Mouse (Mus musculus) limb, embryonic 12.5 days (tissue): ENCODE data around the gene Hes3. TPM values are rescaled to one million over a fixed set of nuclear protein-coding genes. Genes with fewer than 3 reads are reported as not detected.

ENCODE experiments used
- ATAC-seq: fragments of 200-750 bp; cut with Nextera tagmentation; 2 replicates; pipeline ENCODE4 v1.8.0; 2017; ENCODE audit warnings: low read depth, moderate TSS enrichment; ENCODE audit not compliant: insufficient number of reproducible peaks, insufficient read depth, low FRiP score, low TSS enrichment
- H3K27ac ChIP-seq: fragments of 300-500 bp; sonication (generic); 2 replicates; pipeline ENCODE4 v1.5.1; 2016; ENCODE audit warnings: mild to moderate bottlenecking, moderate library complexity
- H3K27me3 ChIP-seq: fragments of 300-500 bp; sonication (generic); 2 replicates; pipeline ENCODE4 v1.6.1; 2016; ENCODE audit warnings: mild to moderate bottlenecking, moderate library complexity
- H3K36me3 ChIP-seq: fragments of 300-500 bp; sonication (generic); 2 replicates; pipeline ENCODE4 v1.6.1; 2016; ENCODE audit warnings: mild to moderate bottlenecking, moderate library complexity
- H3K4me1 ChIP-seq: fragments of 300-500 bp; sonication (generic); replicated peaks from 2 replicates; pipeline ENCODE4 v1.6.1; 2016
- H3K4me2 ChIP-seq: fragments of 300-500 bp; sonication (generic); 2 replicates; pipeline ENCODE4 v1.6.1; 2016; ENCODE audit warnings: mild to moderate bottlenecking, moderate library complexity
- H3K4me3 ChIP-seq: fragments of 300-500 bp; sonication (generic); replicated peaks from 2 replicates; pipeline ENCODE4 v1.5.1; 2016; ENCODE audit warnings: mild to moderate bottlenecking
- H3K9ac ChIP-seq: fragments of 300-500 bp; sonication (generic); replicated peaks from 2 replicates; pipeline ENCODE4 v1.6.1; 2016; ENCODE audit warnings: mild to moderate bottlenecking, moderate library complexity
- H3K9me3 ChIP-seq: fragments of 300-500 bp; sonication (generic); 2 replicates; pipeline ENCODE4 v1.6.1; 2016; ENCODE audit warnings: mild to moderate bottlenecking, moderate library complexity
- WGBS: fragments of 180-500 bp; shearing (Covaris S2); methylation state at CpG from one replicate; pipeline ENCODE4 v1.1.7; 2016; 5-methylcytosine and 5-hydroxymethylcytosine counted together
- polyA plus RNA-seq: library from polyadenylated mRNA; unstranded; fragments of >200 nt; fragmentation: Nextera tagmentation; extraction: Ambion mirVana; gene quantifications from 2 replicates; pipeline ENCODE4 v1.2.1, GENCODE M21; 2016

Hes3 gene
- polyA plus RNA-seq, 1 experiment from 2014 or later = not detected

GRCm38 (mm10) chr4:152324641-152325562 is 33.4 kb upstream of the Hes3 start:
- peak overlapping the region; percentile 95; the same call in 1 of the 2 replicates for H3K9ac ChIP-seq
- WGBS = 60% methylated on average over 16 of the region's 16 CpGs
- peak overlapping the region; percentile 80 for H3K4me2 ChIP-seq
- no peak overlapping the region for H3K27ac ChIP-seq
- H3K4me1 ChIP-seq = peaks cover 13% of the 10 kb centered on the region
- ATAC-seq = peak; percentile 40
- peak overlapping the region; percentile 97 for H3K4me3 ChIP-seq
- no peaks in the 10 kb centered on the region for H3K9me3 ChIP-seq
- H3K36me3 ChIP-seq = peaks cover 26% of the 10 kb centered on the region
- H3K27me3 ChIP-seq = peaks cover 9% of the 10 kb centered on the region

- 46% methylated on average over 5 of the region's 5 CpGs for WGBS
These were observed 30.0 kb upstream of the Hes3 start for GRCm38 (mm10) chr4:152321464-152321863.

GRCm38 (mm10) chr4:152318517-152319234 is 27.2 kb upstream of the Hes3 start, which contains the start of gene Rnf207:
TSS of gene Rnf207 (minus strand) at chr4:152318993.
- H3K4me3 ChIP-seq = peak within 1 kb of the TSS; percentile 18
- no peaks in the 10 kb centered on the region for H3K36me3 ChIP-seq
- no peak for ATAC-seq
- WGBS = 5% methylated on average over 26 of the region's 26 CpGs
- no peaks in the 10 kb centered on the region for H3K9me3 ChIP-seq
- H3K27ac ChIP-seq = no peak within 1 kb of the TSS
- H3K9ac ChIP-seq = peak within 1 kb of the TSS; percentile 38; the same call in 1 of the 2 replicates
- H3K4me1 ChIP-seq = peaks cover 18% of the 10 kb centered on the region
- peaks cover 64% of the 10 kb centered on the region for H3K27me3 ChIP-seq
- H3K4me2 ChIP-seq = peak within 1 kb of the TSS; percentile 43

More at GRCm38 (mm10) chr4:152321464-152321863, 30.0 kb upstream of the Hes3 start:
- Histone ChIP-seq H3K27me3 (peaks cover 36% of the 10 kb centered on the region), H3K4me2 (no peak overlapping the region), H3K36me3 (no peaks in the 10 kb centered on the region), H3K9ac (no peak overlapping the region), H3K4me3 (no peak overlapping the region), H3K27ac (no peak overlapping the region), H3K9me3 (no peaks in the 10 kb centered on the region), H3K4me1 (peaks cover 4% of the 10 kb centered on the region; the same call in 1 of the 2 replicates)
- no peak for ATAC-seq

GRCm38 (mm10) chr4:152317631-152318033 is 26.2 kb upstream of the Hes3 start:
- no peaks in the 10 kb centered on the region for H3K9me3 ChIP-seq
- H3K27me3 ChIP-seq = peaks cover 74% of the 10 kb centered on the region
- no peak overlapping the region for H3K27ac ChIP-seq
- no peak overlapping the region for H3K4me2 ChIP-seq
- H3K36me3 ChIP-seq = no peaks in the 10 kb centered on the region
- H3K4me1 ChIP-seq = peaks cover 28% of the 10 kb centered on the region
- H3K4me3 ChIP-seq = no peak overlapping the region
- no peak overlapping the region for H3K9ac ChIP-seq
- ATAC-seq = no peak
- 88% methylated on average over 6 of the region's 6 CpGs for WGBS

GRCm38 (mm10) chr4:152315498-152316213 is 24.2 kb upstream of the Hes3 start:
- no peak overlapping the region for H3K27ac ChIP-seq
- peak overlapping the region; percentile 58 for H3K4me2 ChIP-seq
- peak overlapping the region; percentile 37 for H3K4me3 ChIP-seq
- H3K4me1 ChIP-seq = peaks cover 36% of the 10 kb centered on the region
- peaks cover 85% of the 10 kb centered on the region for H3K27me3 ChIP-seq
- no peaks in the 10 kb centered on the region for H3K36me3 ChIP-seq
- no peak for ATAC-seq
- H3K9me3 ChIP-seq = no peaks in the 10 kb centered on the region
- WGBS = under 1% methylated on average over 43 of the region's 43 CpGs
- no peak overlapping the region for H3K9ac ChIP-seq

- Histone ChIP-seq H3K9me3 (no peaks in the 10 kb centered on the region), H3K4me2 (peak overlapping the region; percentile 62), H3K4me1 (peaks cover 36% of the 10 kb centered on the region), H3K4me3 (peak overlapping the region; percentile 39), H3K27ac (no peak overlapping the region), H3K27me3 (peaks cover 100% of the 10 kb centered on the region), H3K9ac (no peak overlapping the region), H3K36me3 (peaks cover 3% of the 10 kb centered on the region; the same call in 1 of the 2 replicates)
- ATAC-seq = no peak
These were observed 22.5 kb upstream of the Hes3 start for GRCm38 (mm10) chr4:152313934-152314333.

GRCm38 (mm10) chr4:152313211-152313632 is 21.8 kb upstream of the Hes3 start:
- under 1% methylated on average over 29 of the region's 29 CpGs for WGBS
- ATAC-seq = peak; percentile 63; the same call in 1 of the 2 replicates
- Histone ChIP-seq H3K27ac (no peak overlapping the region), H3K27me3 (peaks cover 95% of the 10 kb centered on the region), H3K4me2 (peak overlapping the region; percentile 62), H3K4me3 (peak overlapping the region; percentile 39), H3K9ac (peak overlapping the region; percentile 42), H3K36me3 (peaks cover 9% of the 10 kb centered on the region; the same call in 1 of the 2 replicates), H3K9me3 (no peaks in the 10 kb centered on the region), H3K4me1 (peaks cover 33% of the 10 kb centered on the region)

GRCm38 (mm10) chr4:152312186-152312585 is 20.7 kb upstream of the Hes3 start:
- no peaks in the 10 kb centered on the region for H3K9me3 ChIP-seq
- 1% methylated on average over 14 of the region's 14 CpGs for WGBS
- H3K36me3 ChIP-seq = peaks cover 13% of the 10 kb centered on the region; the same call in 1 of the 2 replicates
- H3K9ac ChIP-seq = no peak overlapping the region
- peak overlapping the region; percentile 39 for H3K4me3 ChIP-seq
- peaks cover 33% of the 10 kb centered on the region for H3K4me1 ChIP-seq
- peaks cover 85% of the 10 kb centered on the region for H3K27me3 ChIP-seq
- H3K4me2 ChIP-seq = peak overlapping the region; percentile 62
- no peak for ATAC-seq
- H3K27ac ChIP-seq = no peak overlapping the region

- no peak overlapping the region for H3K9ac ChIP-seq
- H3K9me3 ChIP-seq = no peaks in the 10 kb centered on the region
- no peak for ATAC-seq
- H3K4me1 ChIP-seq = peaks cover 8% of the 10 kb centered on the region; the same call in 1 of the 2 replicates
- peaks cover 43% of the 10 kb centered on the region for H3K36me3 ChIP-seq
- H3K27ac ChIP-seq = no peak overlapping the region
- H3K4me3 ChIP-seq = no peak overlapping the region
- no peak overlapping the region for H3K4me2 ChIP-seq
- peaks cover 38% of the 10 kb centered on the region for H3K27me3 ChIP-seq
- WGBS = 89% methylated on average over 9 of the region's 9 CpGs
These were observed 16.1 kb upstream of the Hes3 start for GRCm38 (mm10) chr4:152307542-152307941.

- 74% methylated on average over 6 of the region's 6 CpGs for WGBS
These were observed 14.5 kb upstream of the Hes3 start for GRCm38 (mm10) chr4:152305991-152306390.

More at GRCm38 (mm10) chr4:152305991-152306390, 14.5 kb upstream of the Hes3 start:
- peaks cover 23% of the 10 kb centered on the region for H3K27me3 ChIP-seq
- no peaks in the 10 kb centered on the region for H3K9me3 ChIP-seq
- H3K27ac ChIP-seq = no peak overlapping the region
- H3K36me3 ChIP-seq = peaks cover 59% of the 10 kb centered on the region
- no peak overlapping the region for H3K9ac ChIP-seq
- no peak overlapping the region for H3K4me3 ChIP-seq
- ATAC-seq = no peak
- no peaks in the 10 kb centered on the region for H3K4me1 ChIP-seq
- H3K4me2 ChIP-seq = no peak overlapping the region
